Mouse (Mus musculus) splenic B cell, adult 2 months (primary cell): ENCODE results near the gene Upk1a.

ENCODE experiments used
- DNase-seq: peaks from one replicate; pipeline ENCODE4 v3.0.0-alpha.2; 2011; ENCODE audit warnings: low read depth, low spot score
- H3K27me3 ChIP-seq: 2 replicates; pipeline ENCODE4 v1.6.1; 2012; ENCODE audit warnings: mild to moderate bottlenecking, low read length, moderate library complexity, mixed read lengths; ENCODE audit not compliant: control insufficient read depth, poor library complexity, insufficient read depth, severe bottlenecking
- H3K36me3 ChIP-seq: 2 replicates; pipeline ENCODE4 v1.6.1; 2012; ENCODE audit warnings: mild to moderate bottlenecking, low read length, moderate library complexity, mixed read lengths; ENCODE audit not compliant: control insufficient read depth, poor library complexity, insufficient read depth, severe bottlenecking

The Upk1a gene

DNA sequence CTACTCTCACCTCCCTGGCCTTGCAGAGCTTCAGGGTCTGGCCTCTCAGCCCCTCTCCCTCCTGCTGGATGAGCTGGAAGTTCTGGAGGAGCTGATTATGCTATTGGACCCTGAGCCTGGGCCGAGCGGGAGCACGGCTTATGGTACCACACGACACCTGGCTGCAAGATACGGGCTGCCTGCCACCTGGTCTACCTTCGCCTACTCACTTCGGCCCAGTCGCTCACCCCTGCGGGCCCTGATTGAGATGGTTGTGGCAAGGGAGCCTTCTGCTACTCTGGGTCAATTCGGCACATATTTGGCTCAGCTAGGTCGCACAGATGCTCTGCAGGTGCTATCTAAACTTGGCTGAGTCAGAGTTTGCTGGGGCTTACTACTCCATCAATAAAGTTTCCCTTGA lies 45.1 kb downstream of the Upk1a start:
- H3K36me3 ChIP-seq, result peaks cover 22% of the 10 kb centered on the region
- DNase-seq, result no peak
- H3K27me3 ChIP-seq, result no peaks in the 10 kb centered on the region

GRCm38 (mm10) chr7:30566033-30566432 lies 46.6 kb downstream of the Upk1a start:
- H3K27me3 ChIP-seq, result no peaks in the 10 kb centered on the region
- H3K36me3 ChIP-seq, result peaks cover 23% of the 10 kb centered on the region
- DNase-seq, result no peak

DNA sequence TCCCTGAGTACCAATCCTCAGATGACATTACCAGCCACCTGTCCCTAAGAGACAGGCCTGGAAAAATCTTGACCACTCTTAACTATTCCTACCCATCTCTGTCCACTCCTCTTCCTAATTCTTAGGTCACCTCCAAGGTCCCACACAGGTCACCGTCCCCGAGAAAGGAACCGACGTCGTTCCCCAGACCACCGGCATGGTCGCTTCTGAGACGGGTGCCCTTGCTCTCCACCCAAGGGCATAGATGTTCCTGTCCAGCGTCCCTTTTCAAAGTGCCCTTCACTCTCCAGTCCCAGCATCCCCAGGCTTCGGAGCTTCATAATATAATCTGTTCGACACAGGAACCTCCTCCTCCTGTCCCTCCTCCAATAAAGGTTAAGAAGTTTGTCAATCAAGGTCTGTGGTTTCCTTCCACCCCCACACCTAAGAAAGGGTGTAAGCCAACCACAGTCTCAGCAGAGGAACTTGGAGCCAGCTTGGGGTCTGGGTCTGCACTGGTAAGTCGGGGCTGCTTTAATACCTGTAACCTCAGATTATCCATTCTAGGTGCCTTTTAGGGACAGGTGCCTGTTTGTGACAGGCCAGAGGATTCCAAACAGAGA lies 47.6 kb downstream of the Upk1a start, which contains the start of gene Igflr1:
TSS of gene Igflr1 (plus strand) at position 458 of the 602 bp plus-strand sequence.
- Histone ChIP-seq H3K36me3 (peaks cover 20% of the 10 kb centered on the region), H3K27me3 (no peaks in the 10 kb centered on the region)
- DNase-seq, result no peak

DNA sequence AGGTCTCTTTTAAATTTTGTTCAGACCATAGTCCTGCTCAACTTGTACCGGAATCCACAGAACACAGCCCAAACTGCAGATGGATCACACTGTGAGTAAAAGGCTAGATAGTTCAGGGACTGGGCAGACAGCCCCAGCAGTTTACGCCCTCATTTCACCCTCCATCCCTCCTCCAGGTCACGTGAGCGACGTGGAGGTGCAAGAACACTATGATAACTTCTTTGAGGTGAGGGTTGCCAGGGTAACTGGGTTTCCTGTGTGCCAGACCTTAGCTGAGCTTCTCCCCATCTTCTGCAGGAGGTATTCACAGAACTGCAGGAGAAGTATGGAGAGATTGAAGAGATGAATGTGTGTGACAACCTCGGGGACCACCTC lies 48.8 kb downstream of the Upk1a start:
- Histone ChIP-seq H3K36me3 (peaks cover 11% of the 10 kb centered on the region), H3K27me3 (no peaks in the 10 kb centered on the region)
- DNase-seq, result no peak

- no peaks in the 10 kb centered on the region for H3K27me3 ChIP-seq
- peak; percentile 99 for DNase-seq
- peaks cover 10% of the 10 kb centered on the region for H3K36me3 ChIP-seq
Measured at GRCm38 (mm10) chr7:30563117-30563905, 49.3 kb downstream of the Upk1a start, which contains the start of the genes U2af1l4, Gm49396 and Psenen. Gene U2af1l4, plus strand, starts transcription at chr7:30563301. Gene Gm49396, plus strand, starts transcription at chr7:30563344. Gene Psenen, minus strand, starts transcription at chr7:30563627.

GRCm38 (mm10) chr7:30562526-30563116 lies 50.0 kb downstream of the Upk1a start:
- H3K36me3 ChIP-seq, result peaks cover 8% of the 10 kb centered on the region
- no peak for DNase-seq
- no peaks in the 10 kb centered on the region for H3K27me3 ChIP-seq

DNA sequence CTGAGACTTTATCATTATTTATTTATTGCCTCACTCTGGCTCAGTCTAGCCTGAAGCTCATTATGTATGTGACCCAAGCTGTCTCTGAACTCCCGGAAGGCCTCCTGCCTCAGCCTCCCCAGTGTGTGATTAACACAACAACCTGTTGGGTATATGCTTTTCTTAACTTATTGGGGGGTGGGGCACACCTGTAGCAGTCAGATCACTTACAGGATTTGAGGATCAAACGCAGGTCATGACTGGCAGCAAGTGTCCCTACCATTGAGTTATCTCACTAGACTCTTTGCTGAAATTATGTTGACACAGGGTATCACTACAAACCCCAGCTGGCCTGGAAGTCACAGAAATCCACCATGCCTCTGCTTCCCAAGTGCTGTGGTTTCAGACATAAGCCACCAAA lies 52.4 kb downstream of the Upk1a start:
- H3K27me3 ChIP-seq, result no peaks in the 10 kb centered on the region
- DNase-seq, result no peak
- peaks cover 13% of the 10 kb centered on the region for H3K36me3 ChIP-seq

DNA sequence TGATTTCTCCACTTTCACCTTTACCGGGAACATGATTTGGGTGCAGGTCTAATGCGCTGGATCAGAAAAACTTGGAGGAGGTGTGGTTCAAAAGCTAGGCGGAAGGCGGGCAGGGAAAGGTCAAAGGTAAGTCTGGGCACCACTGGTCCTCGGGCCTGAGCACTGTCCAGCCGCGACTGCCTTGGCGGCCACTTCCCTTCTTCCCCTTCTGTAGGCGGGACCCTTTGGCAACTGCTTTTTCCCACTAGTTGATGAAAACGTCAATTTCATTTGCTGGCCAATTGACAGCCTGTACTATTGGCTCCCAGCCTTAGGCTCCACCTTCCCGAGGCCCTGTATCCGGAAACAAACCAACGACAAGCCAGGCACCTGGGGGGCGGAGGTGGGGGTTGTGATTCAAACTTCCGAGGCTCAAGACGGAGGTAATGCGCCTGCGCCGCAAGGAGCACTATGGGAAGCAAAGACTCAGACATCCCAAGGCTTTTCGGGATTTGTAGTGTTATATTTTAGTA lies 53.1 kb downstream of the Upk1a start, which contains the start of gene Lin37:
TSS of gene Lin37 (minus strand) at position 396 of the 512 bp plus-strand sequence.
- peak; percentile 94 for DNase-seq
- Histone ChIP-seq H3K27me3 (no peaks in the 10 kb centered on the region), H3K36me3 (peaks cover 10% of the 10 kb centered on the region)

- DNase-seq, result no peak
- Histone ChIP-seq H3K36me3 (peaks cover 10% of the 10 kb centered on the region; the same call in 1 of the 2 replicates), H3K27me3 (no peaks in the 10 kb centered on the region)
Measured at GRCm38 (mm10) chr7:30558656-30559442, 53.8 kb downstream of the Upk1a start.

DNA sequence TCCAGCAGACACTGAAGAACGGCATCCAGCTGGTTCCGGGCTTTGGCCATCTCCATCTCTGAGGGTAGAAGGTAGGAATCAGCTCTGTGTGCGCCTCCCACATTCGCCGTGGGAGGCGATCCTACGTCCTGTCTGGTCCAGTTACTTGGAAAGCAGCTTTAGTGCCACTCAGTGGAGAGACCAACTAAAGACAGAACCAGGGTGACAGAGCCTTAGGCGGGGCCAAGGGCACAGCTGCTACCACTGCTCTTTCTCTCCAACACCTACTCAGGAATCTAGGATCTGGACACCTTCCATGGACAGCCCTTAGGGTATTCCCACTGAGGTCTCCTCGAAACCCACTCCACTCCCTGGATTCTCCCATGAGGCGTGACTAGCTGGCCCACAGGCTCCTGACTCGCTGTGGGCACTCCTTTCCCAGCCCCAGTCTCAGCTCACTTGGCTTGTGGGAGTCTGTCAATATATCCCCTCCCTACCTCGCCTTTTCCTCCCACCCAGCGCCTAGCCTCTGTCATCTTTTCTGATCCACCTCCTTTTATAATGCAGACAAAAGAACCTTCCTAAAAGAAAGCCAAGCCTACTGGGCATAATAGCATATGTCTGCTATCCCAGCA lies 54.6 kb downstream of the Upk1a start:
- Histone ChIP-seq H3K36me3 (peaks cover 10% of the 10 kb centered on the region; the same call in 1 of the 2 replicates), H3K27me3 (no peaks in the 10 kb centered on the region)
- DNase-seq, result no peak

DNA sequence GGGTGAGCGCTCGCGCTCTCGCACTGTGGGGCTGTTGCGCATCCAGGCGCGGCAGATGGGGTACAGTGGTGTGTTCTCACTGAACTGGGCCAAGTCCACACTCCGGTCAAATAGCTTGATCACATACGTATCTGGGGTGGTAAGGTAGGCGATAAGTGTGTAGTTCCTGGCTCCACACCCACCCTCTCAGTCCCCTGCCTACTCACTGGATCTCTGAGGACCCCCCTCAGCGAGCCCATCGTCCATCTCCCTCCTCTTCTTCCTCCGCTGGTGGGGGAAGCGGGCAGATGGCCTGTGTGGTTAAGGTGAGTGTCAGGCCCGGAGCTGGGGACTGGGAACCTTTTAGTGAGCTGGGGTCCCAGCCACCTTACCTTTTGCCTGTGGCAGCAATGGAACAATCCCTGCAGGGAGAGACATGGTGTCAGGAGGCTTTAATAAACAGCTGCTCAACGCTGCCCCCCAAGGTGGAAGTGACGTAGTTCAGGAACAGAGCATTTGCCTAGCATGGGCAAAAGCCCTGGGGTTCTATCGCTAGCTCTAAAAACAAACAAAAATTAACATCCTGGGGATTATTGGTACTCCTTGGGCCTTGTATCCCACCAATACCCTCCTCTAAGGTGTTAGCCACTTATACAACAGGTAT lies 55.6 kb downstream of the Upk1a start:
- Histone ChIP-seq H3K27me3 (no peaks in the 10 kb centered on the region), H3K36me3 (peaks cover 10% of the 10 kb centered on the region; the same call in 1 of the 2 replicates)
- DNase-seq, result peak; percentile 54

GRCm38 (mm10) chr7:30553810-30554584 lies 58.6 kb downstream of the Upk1a start:
- Histone ChIP-seq H3K36me3 (peaks cover 8% of the 10 kb centered on the region; the same call in 1 of the 2 replicates), H3K27me3 (no peaks in the 10 kb centered on the region)
- DNase-seq, result no peak
